Mouse (Mus musculus) lung, adult 2 months (tissue): ENCODE measurements around the gene Tmem218. TPM values are rescaled to one million over a fixed set of nuclear protein-coding genes. Genes with fewer than 3 reads are reported as not detected.

Experiments
- DNase-seq: peaks from one replicate; pipeline ENCODE4 v3.0.0; 2022
- H3K4me1 ChIP-seq: fragments of 200-500 bp; 2 replicates; pipeline ENCODE4 v1.6.1; 2011; ENCODE audit warnings: low read length; ENCODE audit not compliant: control insufficient read depth, insufficient read depth
- H3K4me3 ChIP-seq: fragments of 200-500 bp; replicated peaks from 2 replicates; pipeline ENCODE3; 2011; ENCODE audit warnings: low read depth, mild to moderate bottlenecking, control low read depth, low read length; ENCODE audit errors: extremely low read depth
- CTCF ChIP-seq: fragments of 200-500 bp; IDR thresholded peaks from 2 replicates; pipeline ENCODE4 v1.5.1; 2011; ENCODE audit warnings: mild to moderate bottlenecking, low read length, control low read depth; ENCODE audit not compliant: insufficient read depth
- POLR2A ChIP-seq: fragments of 200-500 bp; IDR thresholded peaks from 2 replicates; pipeline ENCODE4 v1.6.1; 2011; ENCODE audit warnings: low read depth, mild to moderate bottlenecking, control low read depth, low read length, borderline replicate concordance; ENCODE audit errors: extremely low read depth
- WGBS: fragments of 180-500 bp; shearing (Covaris S2); methylation state at CpG from one replicate; pipeline ENCODE4 v1.1.7; 2018; 5-methylcytosine and 5-hydroxymethylcytosine counted together
- polyA plus RNA-seq: library from polyadenylated mRNA; depleted of rRNA; stranded (reverse); fragments of >200 nt; gene quantifications from 2 replicates; pipeline ENCODE4 v1.2.3, GENCODE M21; 2012

Gene Tmem218
- polyA plus RNA-seq, 1 experiment: 3.1 TPM

GRCm38 (mm10) chr9:37229880-37230325 lies 21.9 kb downstream of the Tmem218 start:
- no peaks in the 10 kb centered on the region for H3K4me1 ChIP-seq
- TF ChIP-seq POLR2A: no peak
- peak; percentile 70 for TF ChIP-seq CTCF
- H3K4me3 ChIP-seq: no peak overlapping the region
- 3% methylated on average over 1 of the region's 1 CpGs for WGBS
- peak; percentile 52 for DNase-seq

GRCm38 (mm10) chr9:37230486-37231195 lies 22.6 kb downstream of the Tmem218 start:
- Histone ChIP-seq H3K4me3 (no peak overlapping the region), H3K4me1 (no peaks in the 10 kb centered on the region)
- 84% methylated on average over 9 of the region's 9 CpGs for WGBS
- TF ChIP-seq CTCF (no peak), POLR2A (no peak)
- no peak for DNase-seq

GRCm38 (mm10) chr9:37232201-37233195 lies 24.5 kb downstream of the Tmem218 start:
- TF ChIP-seq POLR2A: no peak
- no peak for TF ChIP-seq CTCF
- Histone ChIP-seq H3K4me3 (no peak overlapping the region), H3K4me1 (no peaks in the 10 kb centered on the region)
- DNase-seq: no peak
- WGBS: 72% methylated on average over 22 of the region's 22 CpGs

GRCm38 (mm10) chr9:37235951-37236737 lies 28.1 kb downstream of the Tmem218 start:
- DNase-seq: no peak
- TF ChIP-seq CTCF: no peak
- TF ChIP-seq POLR2A: no peak
- H3K4me1 ChIP-seq: no peaks in the 10 kb centered on the region
- H3K4me3 ChIP-seq: no peak overlapping the region
- WGBS: 57% methylated on average over 4 of the region's 4 CpGs

GRCm38 (mm10) chr9:37242764-37243163 lies 34.7 kb downstream of the Tmem218 start:
- DNase-seq: no peak
- TF ChIP-seq POLR2A (no peak), CTCF (no peak)
- 88% methylated on average over 3 of the region's 3 CpGs for WGBS
- Histone ChIP-seq H3K4me3 (no peak overlapping the region), H3K4me1 (no peaks in the 10 kb centered on the region)

DNA sequence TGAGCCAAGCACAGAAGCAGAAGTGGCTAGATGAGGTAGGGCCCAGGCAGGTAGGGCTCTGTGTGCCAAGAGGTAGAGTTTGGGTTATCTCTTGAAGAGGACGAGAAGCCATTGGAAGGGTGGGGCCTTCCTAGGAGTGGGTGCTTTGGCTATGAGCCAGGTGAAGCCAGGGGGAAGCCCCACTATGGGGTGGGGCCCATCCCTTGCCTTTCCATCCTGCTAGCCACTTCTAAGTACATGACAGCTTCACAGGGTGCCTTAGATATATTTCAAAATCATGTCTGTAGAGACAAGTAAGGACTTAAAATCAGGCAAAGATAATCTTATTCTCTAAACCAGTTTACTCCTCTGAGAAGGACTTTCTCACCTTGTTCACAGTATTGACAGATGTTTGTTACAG lies 36.6 kb downstream of the Tmem218 start:
- no peak for DNase-seq
- Histone ChIP-seq H3K4me3 (no peak overlapping the region), H3K4me1 (no peaks in the 10 kb centered on the region)
- 17% methylated on average over 1 of the region's 1 CpGs for WGBS
- no peak for TF ChIP-seq CTCF
- TF ChIP-seq POLR2A: no peak

- Histone ChIP-seq H3K4me3 (no peak overlapping the region), H3K4me1 (no peaks in the 10 kb centered on the region)
- WGBS: 55% methylated on average over 2 of the region's 2 CpGs
- no peak for DNase-seq
- TF ChIP-seq CTCF (no peak), POLR2A (no peak)
Observed at GRCm38 (mm10) chr9:37245404-37245803, 37.4 kb downstream of the Tmem218 start.

- no peak overlapping the region for H3K4me3 ChIP-seq
- 82% methylated on average over 1 of the region's 1 CpGs for WGBS
- TF ChIP-seq CTCF: no peak
- no peak for TF ChIP-seq POLR2A
- no peak for DNase-seq
- no peaks in the 10 kb centered on the region for H3K4me1 ChIP-seq
Observed at GRCm38 (mm10) chr9:37245810-37246209, 37.8 kb downstream of the Tmem218 start.

- no peaks in the 10 kb centered on the region for H3K4me1 ChIP-seq
- DNase-seq: no peak
- no peak overlapping the region for H3K4me3 ChIP-seq
- no peak for TF ChIP-seq POLR2A
- no peak for TF ChIP-seq CTCF
Observed at GRCm38 (mm10) chr9:37247429-37247828, 39.4 kb downstream of the Tmem218 start.
